Mouse (Mus musculus): Measurements from ENCODE around the gene 4921517D22Rik.

DNA sequence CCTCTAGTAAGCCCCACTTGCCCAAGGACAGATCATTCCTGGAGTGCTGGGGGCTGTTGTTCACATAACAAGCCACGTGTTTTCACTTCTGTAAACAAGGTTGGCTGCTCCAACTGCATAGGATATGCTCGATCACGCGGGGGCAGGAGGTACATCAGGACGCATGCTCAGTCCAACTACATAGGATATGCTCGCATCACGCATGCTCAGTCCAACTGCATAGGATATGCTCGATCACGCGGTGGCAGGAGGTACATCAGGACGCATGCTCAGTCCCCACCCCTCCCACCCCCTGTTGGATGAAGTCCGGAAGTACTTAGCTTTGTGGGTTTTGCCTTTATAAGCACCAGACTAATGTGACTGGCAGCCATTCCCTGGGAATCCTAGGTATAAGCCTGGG, 31.9 kb downstream of the 4921517D22Rik start:
- TF ChIP-seq CTCF (IDR thresholded peaks at IDR 0.05; ENCODE audit: low read depth) = no peak
- no peak for TF ChIP-seq EP300 (IDR thresholded peaks at IDR 0.05; ENCODE audit: low read depth)

Data from liver, embryonic 14.5 days (tissue).